Mouse (Mus musculus) adrenal gland, postnatal 36 days (tissue): ENCODE data around the gene Stx1a. TPM values are rescaled to one million over a fixed set of nuclear protein-coding genes. Genes with fewer than 3 reads are reported as not detected.

Experiments used
- DNase-seq, 2 experiments: peaks; one replicate each; pipeline ENCODE4 v3.0.0; 2021; ENCODE audit warnings: mixed read lengths in 1 of 2
- total RNA-seq, 2 experiments: library from RNA; stranded (reverse); gene quantifications; 2 replicates each; pipeline ENCODE4 v1.2.3; 2021

Gene Stx1a
- total RNA-seq, 2 experiments from 2014 or later, result 6.8 to 7.7 TPM

GRCm38 (mm10) chr5:135007802-135008571 is 15.3 kb upstream of the Stx1a start:
- DNase-seq, result no peak

GRCm38 (mm10) chr5:135008671-135009589 is 14.4 kb upstream of the Stx1a start, which contains the start of gene Abhd11:
TSS of gene Abhd11 (plus strand) at chr5:135009152.
- peak; percentile 98 to 99 for DNase-seq

DNA sequence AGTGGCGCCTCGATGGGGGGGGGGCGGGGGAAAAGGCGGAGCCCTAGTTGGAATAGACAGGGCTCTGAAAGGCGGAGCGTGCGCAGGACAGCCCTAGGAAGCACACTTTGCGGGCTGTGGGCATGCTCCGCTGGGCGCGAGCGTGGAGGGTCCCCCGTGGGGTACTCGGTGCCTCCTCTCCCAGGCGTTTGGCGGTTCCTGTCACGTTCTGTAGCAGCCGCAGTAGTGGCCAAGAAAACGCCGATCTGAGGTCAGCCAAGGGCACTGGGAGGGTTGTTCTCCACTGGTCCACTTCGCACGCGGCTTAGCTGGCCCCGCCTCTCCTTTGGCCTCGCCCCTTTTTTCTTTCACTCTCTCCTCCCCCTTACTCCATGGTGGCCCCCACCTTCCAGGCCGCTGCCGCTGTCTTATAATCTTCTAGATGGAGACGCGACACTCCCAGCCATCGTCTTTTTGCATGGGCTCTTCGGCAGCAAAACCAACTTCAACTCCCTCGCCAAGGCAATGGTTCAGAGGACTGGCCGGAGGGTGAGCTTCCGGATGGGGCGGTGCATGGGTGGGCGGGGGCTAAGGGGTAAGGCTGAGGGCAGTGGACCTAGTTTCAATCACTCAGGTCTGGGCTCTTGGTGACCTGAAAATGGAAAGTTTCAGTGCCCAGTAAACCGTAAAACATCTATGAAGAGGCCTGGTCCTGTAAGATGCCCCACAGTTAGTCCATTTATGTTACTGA is 13.5 kb upstream of the Stx1a start:
- DNase-seq, result peak; percentile 87 to 91

DNA sequence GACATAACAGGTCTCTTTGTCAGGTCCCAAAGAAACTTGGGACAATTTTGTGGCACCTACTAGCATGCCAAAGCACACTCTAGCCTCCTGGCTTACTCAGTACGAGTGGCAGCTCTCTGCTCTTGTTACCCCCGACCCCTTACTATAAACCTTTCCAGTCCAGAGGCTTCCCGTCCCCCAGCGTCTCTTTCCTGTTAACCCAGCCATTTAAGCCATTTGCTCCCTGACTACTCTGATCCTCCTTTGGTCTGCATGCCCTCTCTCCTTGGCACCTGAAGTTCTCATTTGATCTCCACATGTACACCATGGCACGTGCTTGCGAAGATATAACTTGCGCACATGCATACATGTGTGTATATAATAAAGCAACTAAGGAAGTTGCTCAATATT is 13.0 kb upstream of the Stx1a start:
- DNase-seq, result no peak

- no peak for DNase-seq
Measured at GRCm38 (mm10) chr5:135010841-135011743, 12.2 kb upstream of the Stx1a start.

GRCm38 (mm10) chr5:135011809-135012613 is 11.3 kb upstream of the Stx1a start:
- no peak for DNase-seq

GRCm38 (mm10) chr5:135012671-135013441 is 10.4 kb upstream of the Stx1a start:
- peak; percentile 85 to 89 for DNase-seq

DNA sequence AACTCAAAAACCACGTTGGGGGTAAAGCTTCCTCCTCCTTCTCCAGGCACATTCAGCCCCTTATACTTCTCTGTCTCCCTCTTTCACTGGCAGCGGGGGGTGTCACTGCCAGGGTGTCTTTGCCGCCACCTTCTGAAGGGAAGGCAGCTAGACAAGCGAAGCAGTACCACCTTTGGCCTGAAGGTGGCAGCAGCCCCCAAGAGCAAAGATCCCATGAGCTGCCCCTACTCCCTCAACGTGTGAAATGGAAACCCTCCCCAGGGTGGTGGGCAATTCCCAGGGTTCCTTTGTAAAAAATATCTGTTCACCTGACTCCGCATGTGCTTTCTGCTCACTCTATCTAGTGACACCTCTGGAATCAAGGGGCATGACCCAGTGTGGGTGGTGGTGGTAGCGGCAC is 7.8 kb upstream of the Stx1a start:
- peak; percentile 86 to 90 for DNase-seq

DNA sequence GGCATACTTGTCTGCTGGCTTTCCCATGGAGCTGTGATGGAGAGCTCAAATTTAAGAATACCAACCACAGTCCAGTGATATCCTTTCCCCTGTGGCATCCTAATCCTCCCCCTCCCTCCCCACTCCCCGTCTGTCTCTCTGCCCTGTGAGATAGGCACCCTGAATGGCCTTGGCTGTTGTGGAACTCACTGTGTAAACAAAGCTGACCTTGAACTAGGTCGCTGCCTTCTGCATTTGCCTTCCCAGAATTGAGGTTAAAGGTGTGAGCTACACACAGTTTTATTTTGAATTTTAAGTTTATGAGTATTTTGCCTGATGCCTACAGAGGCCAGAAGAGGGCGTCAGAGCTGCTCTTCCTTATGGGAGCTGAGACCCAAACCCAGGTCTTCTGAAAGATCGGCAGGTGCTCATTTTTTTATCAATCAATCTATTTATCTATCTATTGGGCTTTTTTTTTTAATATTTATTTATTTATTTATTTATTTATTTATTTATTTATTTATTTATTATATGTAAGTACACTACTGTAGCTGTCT is 7.0 kb upstream of the Stx1a start:
- DNase-seq, result no peak

- peak; percentile 78 to 85 for DNase-seq
Measured at GRCm38 (mm10) chr5:135021814-135022213, 1.5 kb upstream of the Stx1a start.

- DNase-seq, result no peak
Measured at GRCm38 (mm10) chr5:135024665-135025224, 1.5 kb downstream of the Stx1a start.

GRCm38 (mm10) chr5:135025899-135026298 is 2.6 kb downstream of the Stx1a start:
- no peak for DNase-seq

- peak; percentile 91 to 93 for DNase-seq
Measured at GRCm38 (mm10) chr5:135029007-135029854, 5.9 kb downstream of the Stx1a start.

GRCm38 (mm10) chr5:135032581-135032980 is 9.3 kb downstream of the Stx1a start:
- DNase-seq, result no peak

DNA sequence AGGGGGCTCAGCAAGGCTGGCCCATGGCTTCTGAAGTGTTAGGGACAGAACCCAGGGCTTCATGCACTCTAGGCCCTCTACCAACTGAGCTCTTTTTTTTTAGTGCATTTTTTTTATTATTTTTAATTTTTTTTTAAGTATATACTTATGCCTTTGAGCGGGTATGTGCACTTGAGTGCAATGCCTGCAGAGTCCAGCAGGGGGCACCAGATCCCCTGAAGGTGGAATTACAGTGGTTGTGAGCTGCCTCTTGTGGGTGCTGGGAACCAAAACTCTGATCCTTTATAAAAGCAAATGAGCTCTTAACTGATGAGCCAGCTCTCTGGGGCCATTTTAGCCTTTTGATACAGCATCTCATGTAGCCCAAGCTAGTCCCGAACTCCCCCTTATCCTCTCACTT is 11.3 kb downstream of the Stx1a start:
- no peak for DNase-seq

GRCm38 (mm10) chr5:135035608-135036359 is 12.5 kb downstream of the Stx1a start:
- peak in 1 of 2 experiments; percentile 66 for DNase-seq

- no peak for DNase-seq
Measured at GRCm38 (mm10) chr5:135037946-135038345, 14.7 kb downstream of the Stx1a start.
